Mouse (Mus musculus): ENCODE results near the gene Psmd7. TPM values are rescaled to one million over a fixed set of nuclear protein-coding genes. Genes with fewer than 3 reads are reported as not detected.
"Not testable (repeated sequence)": the region's sequence is repeated elsewhere in the genome, so short reads cannot be mapped to it uniquely, and the experiment has no call there.

Psmd7 gene
- 100 to 1,000 TPM; 106 TPM for total RNA-seq (2021)
- long read RNA-seq, experiment 1, transcript Psmd7-201 (7 exons, 1,581 nt) = major isoform, 252 of 264 reads
- long read RNA-seq, experiment 1, partial matches to known transcripts = 3 of 264 reads
- long read RNA-seq, experiment 1, other reads (novel, unspliced or antisense) = 6 of 264 reads
- long read RNA-seq, experiment 2, transcript Psmd7-201 (7 exons, 1,581 nt) = major isoform, 201 of 215 reads
- long read RNA-seq, experiment 2, partial matches to known transcripts = 5 of 215 reads
- long read RNA-seq, experiment 2, other reads (novel, unspliced or antisense) = 8 of 215 reads

DNA sequence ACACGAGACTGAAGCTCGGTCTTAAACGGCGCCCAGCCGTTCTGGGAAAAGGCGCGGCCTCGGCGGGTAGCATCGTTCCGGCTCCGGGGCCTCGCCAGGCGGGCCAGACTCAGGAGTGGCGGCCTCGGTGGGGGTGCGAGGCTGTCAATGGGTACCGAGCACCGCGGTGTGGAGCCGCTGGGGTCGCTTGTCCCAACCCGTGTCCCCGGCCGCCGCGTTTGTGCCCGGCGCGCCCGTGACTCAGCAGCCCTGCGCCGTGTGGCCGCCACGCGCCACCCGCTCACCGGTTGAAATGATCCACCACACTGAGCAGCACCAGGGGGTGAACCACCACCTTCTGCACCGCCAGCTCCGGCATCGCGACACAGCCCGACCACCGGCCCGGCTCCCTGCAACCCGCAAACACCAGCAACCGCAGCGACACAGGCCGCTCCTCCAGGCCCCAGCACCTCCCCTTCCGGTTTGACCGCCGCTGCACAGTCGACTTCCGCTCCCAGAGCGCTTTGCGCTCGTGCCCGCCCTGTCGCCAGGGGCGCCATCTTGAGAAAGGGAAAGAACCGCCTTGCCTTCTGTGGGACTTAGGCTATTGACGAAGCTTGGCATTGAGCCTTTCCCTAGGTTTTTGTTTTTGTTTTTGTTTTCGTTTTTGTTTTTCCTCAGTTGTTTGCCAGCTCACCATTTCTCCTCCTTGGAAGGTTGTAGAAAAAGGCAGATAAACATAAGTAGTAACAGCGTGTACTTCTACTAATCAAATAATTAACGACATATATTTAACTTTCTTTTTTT, at the start of gene Psmd7:
Psmd7 (minus strand) TSS at position 470 of the 786 bp plus-strand sequence.
- DNase-seq (ENCODE audit: low spot score in 2 of 2) = peak; percentile 90 to 92
- intact Hi-C loops (cut with DNase I) = no loop called here

DNA sequence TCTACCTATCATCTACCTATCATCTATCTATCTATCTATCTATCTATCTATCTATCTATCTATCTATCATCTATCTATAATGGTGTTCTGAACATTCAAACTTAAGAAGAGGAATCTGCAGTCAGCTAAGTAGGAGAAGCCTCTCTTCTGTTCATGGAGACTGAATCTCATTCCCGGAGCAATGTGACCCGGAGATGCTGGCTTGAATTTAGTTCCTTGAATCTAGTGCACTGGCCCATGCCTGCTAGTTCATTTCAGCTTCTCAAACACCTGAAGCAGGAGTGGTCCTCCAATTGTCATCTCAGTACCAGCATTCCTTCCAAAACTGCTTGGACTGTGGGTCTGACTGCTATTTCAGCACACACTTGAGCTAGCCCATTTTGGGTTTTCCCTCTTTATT, 45.5 kb upstream of the Psmd7 start:
- no peak for DNase-seq (ENCODE audit: low spot score in 2 of 2)
- intact Hi-C loops (cut with DNase I) = no loop called here

DNA sequence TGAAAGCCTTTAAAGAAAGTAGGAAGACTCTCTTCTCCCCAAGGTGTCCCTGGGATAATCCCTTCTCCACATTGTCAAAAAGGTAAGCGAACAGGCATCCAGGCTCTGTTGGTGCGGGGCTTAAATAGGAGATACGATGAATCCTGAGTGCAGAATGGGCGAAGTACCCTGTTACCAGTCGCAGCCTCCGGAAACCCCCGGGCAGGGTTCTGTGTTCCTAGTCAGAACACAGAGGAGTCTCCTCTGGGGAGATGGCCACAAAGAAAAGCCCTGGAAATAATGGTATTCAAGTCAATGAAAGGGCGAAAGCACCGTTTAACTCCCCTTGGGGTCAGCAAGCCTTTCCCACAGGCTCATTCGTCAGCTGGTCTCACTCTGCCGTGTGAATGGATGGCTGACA, 41.4 kb upstream of the Psmd7 start:
- intact Hi-C loops (cut with DNase I) = no loop called here
- DNase-seq (ENCODE audit: low spot score in 2 of 2) = no peak

DNA sequence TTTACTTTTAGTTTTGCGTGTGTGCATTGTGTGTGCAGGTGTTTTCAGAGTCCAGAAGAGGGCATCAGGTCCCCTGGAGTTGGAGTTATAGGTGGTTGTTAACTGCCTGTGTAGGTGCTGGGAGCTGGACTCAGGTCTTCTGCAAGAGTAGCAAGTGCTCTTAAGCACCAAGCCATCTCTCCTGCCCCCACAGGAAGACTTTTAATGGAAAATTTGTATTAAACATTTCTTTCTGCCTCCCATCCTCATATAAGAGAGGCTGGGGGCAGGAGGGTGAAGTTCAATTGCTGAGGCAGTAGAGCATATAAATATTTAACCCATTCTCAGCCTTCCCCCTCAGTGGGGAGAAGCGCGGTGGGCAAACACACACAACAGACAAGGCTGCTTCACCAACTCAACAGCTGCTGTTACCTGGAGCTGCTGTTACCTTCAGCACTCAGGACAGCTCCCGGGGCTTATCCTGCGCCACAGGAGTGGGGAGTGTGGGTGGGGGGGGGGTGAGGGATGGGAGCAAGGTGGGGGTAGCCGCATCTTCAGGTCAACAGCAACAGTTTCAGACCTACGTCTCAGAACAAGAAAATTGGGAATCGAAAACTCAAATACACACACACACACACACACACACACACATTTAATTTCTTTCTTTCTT, 40.4 kb upstream of the Psmd7 start:
- intact Hi-C loops (cut with DNase I) = no loop called here
- DNase-seq (ENCODE audit: low spot score in 2 of 2) = no peak

DNA sequence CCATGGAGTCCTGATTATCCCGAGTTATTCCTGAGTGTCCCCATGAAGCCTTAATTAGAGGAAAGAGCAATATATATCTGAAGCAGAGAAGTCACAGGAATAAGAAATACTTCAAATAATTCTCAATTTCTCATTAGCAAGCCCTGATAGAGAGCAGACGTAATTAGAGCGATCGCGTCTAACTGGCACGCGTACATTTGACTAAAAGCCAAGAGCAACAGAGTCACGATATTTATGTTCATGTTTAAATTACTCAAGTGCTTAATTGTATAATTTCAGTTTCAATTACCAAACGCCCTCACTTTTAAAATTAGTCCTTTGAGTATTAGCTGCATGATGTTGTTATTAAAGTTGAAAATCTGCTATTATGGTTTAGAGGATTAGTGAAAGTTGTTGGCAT, 39.6 kb upstream of the Psmd7 start:
- intact Hi-C loops (cut with DNase I) = no loop called here
- no peak for DNase-seq (ENCODE audit: low spot score in 2 of 2)

DNA sequence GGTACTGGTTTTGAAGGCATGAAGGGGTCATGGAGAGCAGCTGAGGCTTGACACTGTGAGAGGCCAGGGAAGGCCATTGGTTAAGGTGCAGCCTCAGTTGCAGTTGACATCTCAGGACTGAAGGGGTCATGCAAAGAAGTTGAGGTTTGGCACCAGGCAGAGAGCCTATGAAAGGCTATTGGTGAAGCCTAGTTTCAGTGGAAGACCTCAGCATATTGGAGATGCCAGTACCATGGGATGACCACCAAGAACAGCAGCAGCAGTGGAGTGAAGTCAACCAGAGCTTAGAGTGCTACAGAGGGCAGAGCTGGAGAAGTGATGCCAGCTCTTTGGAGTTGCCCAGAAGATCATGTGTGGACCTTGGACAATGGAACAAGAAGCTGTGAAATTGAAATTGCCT, 36.0 kb upstream of the Psmd7 start:
- intact Hi-C loops (cut with DNase I) = not testable (repeated sequence)

DNA sequence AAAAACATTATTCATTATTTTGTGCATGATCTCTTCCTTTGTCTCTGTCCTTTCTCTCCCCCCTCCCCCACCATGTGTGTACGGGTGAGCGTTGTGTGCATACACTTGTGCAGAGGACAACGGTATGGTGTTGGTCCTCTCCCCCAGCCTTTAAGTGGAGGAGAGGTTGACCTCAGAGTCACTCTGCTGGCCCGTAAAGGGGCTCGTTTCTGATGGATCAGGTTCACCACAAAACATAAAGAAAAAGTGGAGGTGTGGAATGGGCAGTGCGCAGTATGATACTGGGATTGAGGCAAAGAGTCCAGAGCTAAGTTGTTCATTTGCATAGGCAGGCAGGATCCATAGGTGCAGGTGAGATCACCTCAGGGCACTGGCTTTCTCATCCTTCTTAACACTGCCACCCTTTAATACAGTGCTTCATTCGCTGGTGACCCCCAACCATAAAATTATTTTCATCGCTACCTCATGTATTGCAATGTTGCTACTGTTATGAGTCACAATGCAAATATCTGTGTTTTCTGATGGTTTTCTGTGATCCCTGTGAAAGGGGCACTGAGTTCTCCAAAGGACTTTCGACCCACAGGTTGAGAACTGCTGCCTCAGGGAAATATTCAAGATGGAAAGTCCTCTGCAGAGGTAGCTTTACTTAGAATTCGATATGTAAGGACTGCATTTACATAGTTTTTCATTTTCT, 33.8 kb upstream of the Psmd7 start:
- intact Hi-C loops (cut with DNase I) = no loop called here
- DNase-seq (ENCODE audit: low spot score in 2 of 2) = no peak

More for the DNA sequence above, 36.0 kb upstream of the Psmd7 start:
- DNase-seq (ENCODE audit: low spot score in 2 of 2) = not testable (repeated sequence)

DNA sequence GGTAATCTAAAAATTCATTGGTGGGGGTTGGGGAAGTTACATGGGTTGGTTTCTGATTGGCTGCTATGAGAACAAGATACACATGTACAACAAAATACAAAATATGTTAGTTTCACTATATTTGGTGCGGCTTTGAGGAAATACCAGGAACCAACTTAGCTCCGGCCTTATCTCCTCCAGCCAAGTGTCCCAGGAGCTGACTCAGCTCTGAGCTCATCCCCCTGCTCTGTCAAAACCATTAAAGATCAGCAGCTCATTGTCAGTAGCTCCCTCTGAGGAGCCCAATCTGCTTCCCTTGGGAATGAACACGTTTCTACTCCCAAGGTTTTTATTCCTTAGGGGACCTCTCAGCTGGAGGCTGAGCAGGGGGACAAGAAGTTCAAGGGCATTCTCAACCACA, 32.9 kb upstream of the Psmd7 start:
- DNase-seq (ENCODE audit: low spot score in 2 of 2) = no peak
- intact Hi-C loops (cut with DNase I) = no loop called here

DNA sequence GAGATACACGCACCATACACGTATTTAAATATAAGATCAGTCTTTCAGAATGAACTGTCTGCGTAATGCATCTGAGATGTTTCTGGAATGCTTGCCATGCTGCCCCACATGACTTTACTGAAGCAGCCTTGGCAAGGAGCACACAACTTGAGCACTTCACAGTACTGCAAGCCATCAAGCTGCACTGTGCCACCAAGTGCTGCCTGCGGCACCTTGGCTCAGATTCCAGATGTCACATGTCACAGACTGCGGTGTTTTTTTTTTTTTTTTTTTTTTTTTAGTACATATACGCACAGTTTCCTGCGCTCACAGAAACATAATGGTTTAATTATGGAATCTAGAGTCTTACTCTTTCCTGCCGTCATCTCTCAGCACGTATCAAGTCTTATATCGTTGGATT, 30.2 kb upstream of the Psmd7 start:
- intact Hi-C loops (cut with DNase I) = no loop called here
- peak in 1 of 2 experiments; percentile 6 for DNase-seq (ENCODE audit: low spot score in 2 of 2)

DNA sequence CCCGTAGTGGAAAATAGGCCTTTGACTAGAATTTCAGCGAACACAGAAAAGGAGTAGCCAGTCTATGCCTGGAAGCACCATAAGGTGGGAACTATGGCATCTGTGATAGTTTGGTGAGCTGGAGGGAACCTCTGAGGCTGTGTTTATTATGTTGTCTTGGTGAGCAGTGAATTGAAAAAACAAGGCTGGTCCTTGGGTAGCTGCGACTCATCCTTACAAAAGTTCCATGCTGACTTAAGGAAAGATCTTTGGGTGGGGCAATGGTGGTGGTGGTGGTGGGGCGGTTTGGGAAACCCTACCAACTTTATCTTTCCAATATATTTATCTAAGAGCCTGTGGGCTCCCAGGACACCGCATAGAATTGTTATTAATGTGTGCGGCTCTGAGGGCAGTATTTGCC, 25.1 kb upstream of the Psmd7 start:
- DNase-seq (ENCODE audit: low spot score in 2 of 2) = no peak
- intact Hi-C loops (cut with DNase I) = no loop called here

DNA sequence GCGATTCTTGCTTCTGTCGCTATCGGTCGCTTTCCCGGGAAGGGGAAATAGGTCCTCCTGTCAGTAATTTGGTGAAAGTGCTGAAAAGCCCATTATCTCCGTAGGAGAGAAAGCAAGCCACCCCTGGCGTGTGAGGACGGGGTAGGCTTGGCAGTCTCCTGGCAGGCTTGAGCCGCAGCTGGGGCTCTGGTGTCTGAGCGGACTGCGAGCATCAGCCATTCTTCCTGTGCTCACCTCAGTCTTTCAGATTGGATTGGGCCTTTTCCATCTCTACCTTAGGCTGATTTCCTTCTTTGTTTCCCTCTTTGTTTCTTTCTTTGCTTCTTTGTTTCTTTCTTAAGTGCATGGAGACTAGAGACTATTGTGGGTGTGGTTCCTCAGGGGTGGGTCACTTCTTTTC, 22.6 kb upstream of the Psmd7 start:
- intact Hi-C loops (cut with DNase I) = no loop called here
- DNase-seq (ENCODE audit: low spot score in 2 of 2) = no peak

DNA sequence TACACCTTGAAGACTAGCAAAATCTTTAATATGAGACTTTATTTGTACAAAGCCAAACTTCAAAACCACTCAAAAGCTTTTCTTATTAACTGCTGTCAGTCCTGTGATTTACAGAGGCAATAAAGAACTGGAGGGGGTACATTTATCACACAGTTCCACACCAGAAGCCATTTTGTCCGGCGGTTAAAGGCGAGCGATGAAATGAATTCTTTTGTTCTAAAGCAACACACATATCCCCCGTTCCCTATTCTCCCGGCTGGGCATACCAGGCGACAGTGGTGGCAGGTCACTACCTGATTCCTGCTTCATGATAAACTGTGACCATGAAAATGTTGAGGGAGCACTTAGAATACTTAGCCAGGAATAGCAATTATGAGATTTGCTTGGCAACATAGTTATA, 20.5 kb upstream of the Psmd7 start:
- intact Hi-C loops (cut with DNase I) = loop anchor here (10.0 kb wide), 1 partner anchor 336 kb away; the partner anchor contains the start of gene Zfhx3
- no peak for DNase-seq (ENCODE audit: low spot score in 2 of 2)

DNA sequence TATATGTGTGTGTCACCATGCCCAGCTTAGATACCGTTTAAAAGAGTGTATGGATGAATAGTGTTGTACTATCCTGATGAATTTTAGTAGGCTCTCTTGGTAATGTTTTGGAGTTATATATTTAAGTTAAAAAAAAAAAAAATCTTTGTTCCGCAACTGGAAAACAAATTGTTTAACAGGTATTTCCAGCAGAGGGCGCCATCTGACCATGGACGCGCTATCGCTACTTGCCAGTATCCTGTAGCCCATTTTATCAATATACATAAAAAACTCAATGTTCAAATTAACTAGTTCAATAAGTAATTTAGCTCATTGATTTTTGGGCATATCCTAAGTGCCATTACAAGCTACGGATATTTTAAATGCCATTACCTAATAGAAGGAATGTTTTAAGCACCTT, 14.8 kb upstream of the Psmd7 start:
- intact Hi-C loops (cut with DNase I) = loop anchor here (10.0 kb wide), 1 partner anchor 342 kb away; the partner anchor contains the start of gene Zfhx3
- DNase-seq (ENCODE audit: low spot score in 2 of 2) = peak; percentile 60 to 81

DNA sequence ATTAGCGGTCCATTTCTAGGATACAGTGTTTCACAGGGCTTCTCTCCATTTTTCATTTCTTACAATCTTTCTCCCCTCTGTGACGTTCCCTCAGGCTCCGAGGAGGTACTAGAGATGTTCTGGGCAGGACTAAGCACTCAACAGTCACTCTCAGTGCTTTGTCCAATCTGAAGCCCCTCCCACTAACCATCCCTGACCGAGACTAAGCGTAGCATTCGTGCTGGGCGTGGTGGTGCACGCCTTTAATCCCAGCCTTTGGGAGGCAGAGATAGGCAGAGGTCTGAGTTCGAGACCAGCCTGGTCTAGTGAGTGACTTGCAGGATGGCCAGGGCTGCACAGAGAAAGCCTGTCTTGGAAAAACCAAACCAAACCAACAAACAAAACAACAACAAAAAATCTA, 11.4 kb upstream of the Psmd7 start:
- DNase-seq (ENCODE audit: low spot score in 2 of 2) = no peak
- intact Hi-C loops (cut with DNase I) = loop anchor here (10.0 kb wide), 1 partner anchor 345 kb away; the partner anchor contains the start of gene Zfhx3

DNA sequence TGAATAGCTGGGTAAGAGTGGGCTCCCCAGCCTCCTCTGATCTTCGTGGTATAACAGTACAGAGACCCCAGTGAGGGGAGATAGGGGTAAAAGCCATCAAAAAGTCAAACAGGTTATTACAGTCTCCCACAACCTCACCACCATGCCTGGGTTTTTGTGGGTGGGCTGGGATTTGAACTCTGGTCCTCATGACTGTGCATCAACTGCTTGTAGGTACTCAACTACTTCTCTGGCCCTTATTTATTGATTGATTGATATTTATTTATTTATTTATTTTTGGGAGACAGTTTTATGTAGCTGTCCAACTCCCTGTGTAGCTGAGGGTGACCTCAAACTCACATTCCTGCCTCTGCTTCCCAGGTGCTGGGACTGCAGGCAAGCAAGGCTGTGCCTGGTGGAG, 9.5 kb upstream of the Psmd7 start:
- DNase-seq (ENCODE audit: low spot score in 2 of 2) = no peak
- intact Hi-C loops (cut with DNase I) = no loop called here

DNA sequence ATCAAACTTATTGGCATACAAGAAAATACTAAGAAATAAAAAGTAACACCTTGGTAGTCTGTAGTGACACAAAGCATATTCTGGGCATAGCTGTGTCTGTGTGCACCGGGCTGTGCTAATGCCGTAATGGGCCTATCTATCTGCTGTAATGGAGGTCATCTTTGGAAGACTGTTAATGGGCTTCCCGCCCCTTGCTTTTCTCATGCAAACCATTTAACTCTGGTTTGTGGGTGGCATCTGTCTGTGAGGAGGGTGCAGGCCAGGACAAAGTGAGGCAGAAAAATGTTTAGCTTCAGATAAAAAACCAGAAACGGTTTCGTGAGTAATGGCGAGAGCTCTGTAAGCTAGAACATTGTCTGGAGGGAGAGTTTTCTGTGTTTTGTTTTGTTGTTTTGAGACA, 6.6 kb upstream of the Psmd7 start:
- DNase-seq (ENCODE audit: low spot score in 2 of 2) = no peak
- intact Hi-C loops (cut with DNase I) = no loop called here

DNA sequence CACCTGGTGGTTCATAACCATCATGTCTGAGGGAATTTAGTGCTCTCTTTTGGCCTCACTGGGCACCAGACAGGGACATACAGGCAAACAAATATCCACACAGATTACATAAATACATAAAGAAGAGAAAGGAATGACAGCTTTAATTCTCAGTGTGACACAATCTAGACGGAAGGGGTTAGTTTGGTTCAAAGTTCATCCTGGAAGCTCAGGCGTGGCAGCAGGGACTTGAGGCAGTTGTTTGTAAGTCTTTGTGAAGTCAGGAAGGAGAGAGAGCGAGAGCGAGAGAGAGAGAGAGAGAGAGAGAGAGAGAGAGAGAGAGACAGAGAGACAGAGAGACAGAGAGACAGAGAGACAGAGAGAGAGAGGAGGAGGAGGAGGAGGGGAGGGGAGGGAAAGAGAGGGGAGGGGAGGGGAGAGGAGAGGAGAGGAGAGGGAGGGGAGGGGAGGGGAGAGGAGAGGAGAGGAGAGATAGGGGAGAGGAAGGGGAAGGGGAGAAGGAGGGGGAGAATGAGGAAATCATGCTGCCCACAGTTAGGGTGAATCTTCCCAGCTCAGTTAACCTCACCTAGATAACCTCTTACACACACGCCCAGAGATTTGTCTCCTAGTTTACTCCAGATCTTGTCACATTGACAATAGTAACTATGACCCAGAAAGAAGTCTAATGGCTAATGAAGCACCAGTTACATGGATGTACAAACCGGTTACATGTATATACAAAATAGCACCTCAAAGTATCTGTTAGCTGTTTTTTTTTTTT, 5.9 kb upstream of the Psmd7 start:
- no peak for DNase-seq (ENCODE audit: low spot score in 2 of 2)
- intact Hi-C loops (cut with DNase I) = no loop called here

DNA sequence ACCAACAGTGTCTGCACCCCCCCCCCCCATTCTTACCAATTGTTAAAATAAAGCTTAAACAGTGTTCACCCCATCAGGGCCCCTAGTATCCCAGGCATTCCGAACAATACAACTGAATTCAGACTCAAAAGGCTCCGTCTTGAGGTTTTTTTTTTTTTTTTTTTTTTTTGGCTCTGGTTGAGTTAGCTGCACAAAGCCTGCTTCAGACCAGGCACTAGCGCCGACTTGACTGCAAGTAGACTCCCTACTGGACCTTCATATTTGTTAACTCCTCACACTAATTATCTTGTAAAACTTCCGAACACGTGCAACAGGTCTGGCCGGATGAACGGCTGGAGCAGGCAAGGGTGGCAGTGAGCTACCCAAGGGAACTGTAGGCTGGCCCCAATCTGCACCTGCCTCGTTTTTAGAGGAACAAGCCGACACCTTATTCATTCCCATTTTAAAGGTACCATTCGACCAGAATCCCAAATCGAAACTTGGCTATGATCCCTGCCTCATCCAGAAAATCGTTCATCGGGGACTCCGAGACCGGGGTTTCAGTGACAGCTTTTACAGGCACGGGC, 752 bp downstream of the Psmd7 start:
- intact Hi-C loops (cut with DNase I) = no loop called here
- DNase-seq (ENCODE audit: low spot score in 2 of 2) = no peak

DNA sequence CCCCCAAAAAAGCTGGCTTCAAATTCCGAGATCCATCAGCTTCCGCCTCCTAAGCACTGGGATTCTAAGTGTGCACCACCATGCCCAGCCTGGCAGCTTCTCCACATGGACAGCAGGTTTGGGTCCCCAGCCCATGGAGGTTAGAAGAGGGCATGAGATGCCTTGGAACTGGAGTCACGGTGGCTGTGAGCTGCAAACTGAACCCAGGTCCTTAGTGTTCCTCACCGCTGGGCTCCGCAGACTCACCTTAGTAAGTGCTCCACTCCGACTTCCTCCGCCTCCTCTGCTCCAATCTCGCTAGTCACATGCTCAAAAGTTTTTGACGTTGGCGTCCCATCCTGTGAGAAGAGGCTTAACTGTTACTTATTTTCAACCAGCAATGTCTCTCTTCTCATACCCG, 6.1 kb downstream of the Psmd7 start:
- no peak for DNase-seq (ENCODE audit: low spot score in 2 of 2)
- intact Hi-C loops (cut with DNase I) = no loop called here

All from left cerebral cortex, postnatal 14 days (tissue).